Mouse (Mus musculus) erythroblast, embryonic 14.5 days (primary cell): ENCODE results near the gene Magi2. TPM values are rescaled to one million over a fixed set of nuclear protein-coding genes. Genes with fewer than 3 reads are reported as not detected.

Source experiments
- H3K27me3 ChIP-seq: 2 replicates; pipeline ENCODE4 v1.6.1; 2012; ENCODE audit warnings: inconsistent platforms; ENCODE audit not compliant: control insufficient read depth
- H3K36me3 ChIP-seq: 2 replicates; pipeline ENCODE4 v1.6.1; 2012; ENCODE audit warnings: mild to moderate bottlenecking, inconsistent platforms; ENCODE audit not compliant: control insufficient read depth
- H3K4me1 ChIP-seq: 2 replicates; pipeline ENCODE4 v1.6.1; 2012; ENCODE audit warnings: inconsistent platforms; ENCODE audit not compliant: control insufficient read depth
- H3K4me3 ChIP-seq: replicated peaks from 2 replicates; pipeline ENCODE3; 2012; ENCODE audit warnings: moderate library complexity, mild to moderate bottlenecking, inconsistent platforms
- H3K9me3 ChIP-seq: 2 replicates; pipeline ENCODE4 v1.6.1; 2012; ENCODE audit warnings: low read length, inconsistent platforms, mixed read lengths; ENCODE audit not compliant: control insufficient read depth
- GATA1 ChIP-seq: IDR thresholded peaks from 2 replicates; pipeline ENCODE4 v1.6.1; 2012; ENCODE audit warnings: low read length, inconsistent platforms, mixed read lengths
- TAL1 ChIP-seq: IDR thresholded peaks from 3 replicates; pipeline ENCODE4 v1.6.1; 2012; ENCODE audit warnings: low read length, inconsistent platforms, mixed read lengths
- polyA plus RNA-seq: library from polyadenylated mRNA; stranded (reverse); fragments of >175 nt; gene quantifications from 2 replicates; pipeline ENCODE4 v1.2.3, GENCODE M21; 2012

Magi2 gene
- polyA plus RNA-seq, 1 experiment, result not detected

- TF ChIP-seq TAL1 (no peak), GATA1 (no peak)
- Histone ChIP-seq H3K9me3 (no peaks in the 10 kb centered on the region), H3K4me3 (no peak overlapping the region), H3K4me1 (no peaks in the 10 kb centered on the region), H3K36me3 (no peaks in the 10 kb centered on the region), H3K27me3 (peaks cover 20% of the 10 kb centered on the region)
Observed at GRCm38 (mm10) chr5:19909071-19909470, 682.2 kb downstream of the Magi2 start.

GRCm38 (mm10) chr5:19909664-19910063 is 682.8 kb downstream of the Magi2 start:
- no peaks in the 10 kb centered on the region for H3K4me1 ChIP-seq
- H3K9me3 ChIP-seq, result no peaks in the 10 kb centered on the region
- H3K27me3 ChIP-seq, result peaks cover 20% of the 10 kb centered on the region
- no peak overlapping the region for H3K4me3 ChIP-seq
- no peak for TF ChIP-seq GATA1
- no peak for TF ChIP-seq TAL1
- no peaks in the 10 kb centered on the region for H3K36me3 ChIP-seq

- Histone ChIP-seq H3K4me1 (no peaks in the 10 kb centered on the region), H3K9me3 (no peaks in the 10 kb centered on the region), H3K4me3 (no peak overlapping the region), H3K27me3 (no peaks in the 10 kb centered on the region), H3K36me3 (no peaks in the 10 kb centered on the region)
- TF ChIP-seq TAL1 (no peak), GATA1 (no peak)
Observed at GRCm38 (mm10) chr5:19932102-19932501, 705.3 kb downstream of the Magi2 start.

- Histone ChIP-seq H3K4me1 (no peaks in the 10 kb centered on the region), H3K36me3 (no peaks in the 10 kb centered on the region), H3K9me3 (no peaks in the 10 kb centered on the region), H3K4me3 (no peak overlapping the region), H3K27me3 (no peaks in the 10 kb centered on the region)
- TF ChIP-seq GATA1 (no peak), TAL1 (no peak)
Observed at GRCm38 (mm10) chr5:19933190-19933589, 706.4 kb downstream of the Magi2 start.

- TF ChIP-seq GATA1, result no peak
- no peak for TF ChIP-seq TAL1
- Histone ChIP-seq H3K27me3 (no peaks in the 10 kb centered on the region), H3K36me3 (no peaks in the 10 kb centered on the region), H3K4me1 (no peaks in the 10 kb centered on the region), H3K4me3 (no peak overlapping the region), H3K9me3 (no peaks in the 10 kb centered on the region)
Observed at GRCm38 (mm10) chr5:19951102-19951501, 724.3 kb downstream of the Magi2 start.

- TF ChIP-seq GATA1 (no peak), TAL1 (no peak)
Observed at GRCm38 (mm10) chr5:19964113-19964512, 737.3 kb downstream of the Magi2 start.

GRCm38 (mm10) chr5:19972736-19973135 is 745.9 kb downstream of the Magi2 start:
- no peak overlapping the region for H3K4me3 ChIP-seq

More at GRCm38 (mm10) chr5:19964113-19964512, 737.3 kb downstream of the Magi2 start:
- no peaks in the 10 kb centered on the region for H3K4me1 ChIP-seq
- no peak overlapping the region for H3K4me3 ChIP-seq
- H3K36me3 ChIP-seq, result no peaks in the 10 kb centered on the region
- H3K9me3 ChIP-seq, result no peaks in the 10 kb centered on the region
- H3K27me3 ChIP-seq, result no peaks in the 10 kb centered on the region

GRCm38 (mm10) chr5:19973852-19974251 is 747.0 kb downstream of the Magi2 start:
- TF ChIP-seq TAL1, result no peak
- no peak for TF ChIP-seq GATA1
- Histone ChIP-seq H3K36me3 (no peaks in the 10 kb centered on the region), H3K4me1 (no peaks in the 10 kb centered on the region), H3K27me3 (no peaks in the 10 kb centered on the region), H3K9me3 (peaks cover 3% of the 10 kb centered on the region; the same call in 1 of the 2 replicates), H3K4me3 (no peak overlapping the region)

More at GRCm38 (mm10) chr5:19972736-19973135, 745.9 kb downstream of the Magi2 start:
- no peaks in the 10 kb centered on the region for H3K27me3 ChIP-seq
- no peak for TF ChIP-seq GATA1
- no peak for TF ChIP-seq TAL1
- H3K4me1 ChIP-seq, result no peaks in the 10 kb centered on the region
- peaks cover 3% of the 10 kb centered on the region; the same call in 1 of the 2 replicates for H3K9me3 ChIP-seq
- no peaks in the 10 kb centered on the region for H3K36me3 ChIP-seq

- H3K4me1 ChIP-seq, result no peaks in the 10 kb centered on the region
- no peak for TF ChIP-seq GATA1
- TF ChIP-seq TAL1, result no peak
Observed at GRCm38 (mm10) chr5:19981518-19981917, 754.7 kb downstream of the Magi2 start.

GRCm38 (mm10) chr5:19982031-19982430 is 755.2 kb downstream of the Magi2 start:
- TF ChIP-seq TAL1 (no peak), GATA1 (no peak)
- no peaks in the 10 kb centered on the region for H3K27me3 ChIP-seq

More at GRCm38 (mm10) chr5:19981518-19981917, 754.7 kb downstream of the Magi2 start:
- Histone ChIP-seq H3K9me3 (no peaks in the 10 kb centered on the region; the same call in 1 of the 2 replicates), H3K36me3 (no peaks in the 10 kb centered on the region), H3K4me3 (no peak overlapping the region), H3K27me3 (no peaks in the 10 kb centered on the region)

More at GRCm38 (mm10) chr5:19982031-19982430, 755.2 kb downstream of the Magi2 start:
- Histone ChIP-seq H3K4me1 (no peaks in the 10 kb centered on the region), H3K4me3 (no peak overlapping the region), H3K9me3 (no peaks in the 10 kb centered on the region; the same call in 1 of the 2 replicates), H3K36me3 (no peaks in the 10 kb centered on the region)
